Mouse (Mus musculus) liver, embryonic 15.5 days (tissue): Measurements from ENCODE around the gene Ppp4r1. TPM values are rescaled to one million over a fixed set of nuclear protein-coding genes. Genes with fewer than 3 reads are reported as not detected.

Experiments
- ATAC-seq: fragments of 200-750 bp; cut with Nextera tagmentation; 2 replicates; pipeline ENCODE4 v1.8.0; 2017; ENCODE audit warnings: moderate number of reproducible peaks, mild to moderate bottlenecking, moderate library complexity; ENCODE audit not compliant: insufficient read depth
- H3K27ac ChIP-seq: fragments of 300-500 bp; sonication (generic); replicated peaks from 2 replicates; pipeline ENCODE4 v1.5.1; 2015; ENCODE audit warnings: mild to moderate bottlenecking, inconsistent platforms
- H3K27me3 ChIP-seq: fragments of 300-500 bp; sonication (generic); 2 replicates; pipeline ENCODE4 v1.6.1; 2015; ENCODE audit warnings: mild to moderate bottlenecking, inconsistent platforms
- H3K36me3 ChIP-seq: fragments of 300-500 bp; sonication (generic); replicated peaks from 2 replicates; pipeline ENCODE4 v1.6.1; 2015; ENCODE audit warnings: moderate library complexity, mild to moderate bottlenecking, inconsistent platforms
- H3K4me1 ChIP-seq: fragments of 300-500 bp; sonication (generic); replicated peaks from 2 replicates; pipeline ENCODE4 v1.6.1; 2015; ENCODE audit warnings: inconsistent platforms
- H3K4me2 ChIP-seq: fragments of 300-500 bp; sonication (generic); 2 replicates; pipeline ENCODE4 v1.6.1; 2015; ENCODE audit warnings: moderate library complexity, mild to moderate bottlenecking, inconsistent platforms
- H3K4me3 ChIP-seq: fragments of 300-500 bp; sonication (generic); replicated peaks from 2 replicates; pipeline ENCODE4 v1.5.1; 2015; ENCODE audit warnings: mild to moderate bottlenecking, inconsistent platforms
- H3K9ac ChIP-seq: fragments of 300-500 bp; sonication (generic); 2 replicates; pipeline ENCODE4 v1.6.1; 2015; ENCODE audit warnings: moderate library complexity, mild to moderate bottlenecking, inconsistent platforms
- H3K9me3 ChIP-seq: fragments of 300-500 bp; sonication (generic); replicated peaks from 2 replicates; pipeline ENCODE4 v1.6.1; 2016; ENCODE audit warnings: inconsistent platforms
- WGBS: fragments of 180-500 bp; shearing (Covaris S2); methylation state at CpG from one replicate; pipeline ENCODE4 v1.1.7; 2015; ENCODE audit warnings: mixed read lengths; ENCODE audit not compliant: insufficient replicate concordance; 5-methylcytosine and 5-hydroxymethylcytosine counted together
- polyA plus RNA-seq: library from polyadenylated mRNA; unstranded; fragments of >200 nt; fragmentation: Nextera tagmentation; extraction: Ambion mirVana; gene quantifications from 2 replicates; pipeline ENCODE4 v1.2.1, GENCODE M21; 2015

Gene Ppp4r1
- polyA plus RNA-seq, 1 experiment from 2014 or later: 10.7 TPM

GRCm38 (mm10) chr17:65863830-65864229 lies 81.5 kb downstream of the Ppp4r1 start:
- peaks cover 44% of the 10 kb centered on the region for H3K36me3 ChIP-seq
- 86% methylated on average over 12 of the region's 12 CpGs for WGBS

GRCm38 (mm10) chr17:65864742-65865141 lies 82.4 kb downstream of the Ppp4r1 start:
- 29% methylated on average over 4 of the region's 4 CpGs for whole genome bisulfite sequencing
- peaks cover 38% of the 10 kb centered on the region for H3K36me3 ChIP-seq
- H3K9ac ChIP-seq: no peak overlapping the region

More at GRCm38 (mm10) chr17:65863830-65864229, 81.5 kb downstream of the Ppp4r1 start:
- Histone ChIP-seq H3K9ac (no peak overlapping the region), H3K4me1 (no peaks in the 10 kb centered on the region; the same call in 1 of the 2 replicates), H3K9me3 (no peaks in the 10 kb centered on the region), H3K27me3 (no peaks in the 10 kb centered on the region), H3K27ac (no peak overlapping the region), H3K4me2 (no peak overlapping the region), H3K4me3 (no peak overlapping the region)
- ATAC-seq: no peak

GRCm38 (mm10) chr17:65865265-65865664 lies 82.9 kb downstream of the Ppp4r1 start:
- peaks cover 37% of the 10 kb centered on the region for H3K36me3 ChIP-seq
- no peak for ATAC-seq
- peaks cover 6% of the 10 kb centered on the region for H3K4me1 ChIP-seq
- H3K4me2 ChIP-seq: no peak overlapping the region
- H3K9ac ChIP-seq: no peak overlapping the region
- no peak overlapping the region for H3K27ac ChIP-seq
- H3K4me3 ChIP-seq: no peak overlapping the region
- H3K9me3 ChIP-seq: no peaks in the 10 kb centered on the region
- no peaks in the 10 kb centered on the region for H3K27me3 ChIP-seq

More at GRCm38 (mm10) chr17:65864742-65865141, 82.4 kb downstream of the Ppp4r1 start:
- Histone ChIP-seq H3K27ac (no peak overlapping the region), H3K4me1 (peaks cover 5% of the 10 kb centered on the region), H3K27me3 (no peaks in the 10 kb centered on the region), H3K9me3 (no peaks in the 10 kb centered on the region), H3K4me3 (no peak overlapping the region), H3K4me2 (no peak overlapping the region)
- no peak for ATAC-seq

GRCm38 (mm10) chr17:65866201-65866600 lies 83.8 kb downstream of the Ppp4r1 start:
- Histone ChIP-seq H3K9ac (no peak overlapping the region), H3K27ac (no peak overlapping the region), H3K4me2 (no peak overlapping the region), H3K4me3 (no peak overlapping the region), H3K27me3 (no peaks in the 10 kb centered on the region), H3K4me1 (peaks cover 6% of the 10 kb centered on the region), H3K36me3 (peaks cover 28% of the 10 kb centered on the region), H3K9me3 (no peaks in the 10 kb centered on the region)
- ATAC-seq: peak; percentile 54
- 54% methylated on average over 3 of the region's 3 CpGs for WGBS

- no peak for ATAC-seq
- Histone ChIP-seq H3K4me2 (no peak overlapping the region), H3K4me3 (no peak overlapping the region), H3K36me3 (peaks cover 16% of the 10 kb centered on the region), H3K9ac (no peak overlapping the region), H3K27ac (no peak overlapping the region), H3K27me3 (no peaks in the 10 kb centered on the region), H3K4me1 (peaks cover 23% of the 10 kb centered on the region), H3K9me3 (no peaks in the 10 kb centered on the region)
- 75% methylated on average over 5 of the region's 5 CpGs for WGBS
Observed at GRCm38 (mm10) chr17:65867996-65868395, 85.6 kb downstream of the Ppp4r1 start.

GRCm38 (mm10) chr17:65869720-65870119 lies 87.3 kb downstream of the Ppp4r1 start:
- H3K4me2 ChIP-seq: no peak overlapping the region
- H3K9ac ChIP-seq: no peak overlapping the region
- H3K36me3 ChIP-seq: peaks cover 6% of the 10 kb centered on the region; the same call in 1 of the 2 replicates
- WGBS: 51% methylated on average over 10 of the region's 10 CpGs
- H3K9me3 ChIP-seq: no peaks in the 10 kb centered on the region
- no peaks in the 10 kb centered on the region for H3K27me3 ChIP-seq
- no peak overlapping the region for H3K27ac ChIP-seq
- no peak overlapping the region for H3K4me3 ChIP-seq
- peaks cover 24% of the 10 kb centered on the region for H3K4me1 ChIP-seq
- no peak for ATAC-seq

- no peak overlapping the region for H3K4me2 ChIP-seq
- H3K4me1 ChIP-seq: peaks cover 24% of the 10 kb centered on the region
- no peak overlapping the region for H3K4me3 ChIP-seq
- H3K36me3 ChIP-seq: peaks cover 6% of the 10 kb centered on the region; the same call in 1 of the 2 replicates
- H3K27me3 ChIP-seq: no peaks in the 10 kb centered on the region
- no peak overlapping the region for H3K27ac ChIP-seq
- ATAC-seq: no peak
- no peaks in the 10 kb centered on the region for H3K9me3 ChIP-seq
- no peak overlapping the region for H3K9ac ChIP-seq
- WGBS: 21% methylated on average over 4 of the region's 4 CpGs
Observed at GRCm38 (mm10) chr17:65870146-65870545, 87.8 kb downstream of the Ppp4r1 start.

GRCm38 (mm10) chr17:65871641-65872041 lies 89.3 kb downstream of the Ppp4r1 start:
- H3K4me2 ChIP-seq: no peak overlapping the region
- no peak overlapping the region for H3K27ac ChIP-seq
- peaks cover 24% of the 10 kb centered on the region for H3K4me1 ChIP-seq
- WGBS: 57% methylated on average over 5 of the region's 5 CpGs
- no peaks in the 10 kb centered on the region for H3K9me3 ChIP-seq
- H3K9ac ChIP-seq: no peak overlapping the region
- H3K27me3 ChIP-seq: no peaks in the 10 kb centered on the region
- peaks cover 6% of the 10 kb centered on the region; the same call in 1 of the 2 replicates for H3K36me3 ChIP-seq
- no peak overlapping the region for H3K4me3 ChIP-seq
- ATAC-seq: no peak

GRCm38 (mm10) chr17:65872051-65872450 lies 89.7 kb downstream of the Ppp4r1 start:
- no peak for ATAC-seq
- no peaks in the 10 kb centered on the region for H3K9me3 ChIP-seq
- H3K9ac ChIP-seq: no peak overlapping the region
- WGBS: 27% methylated on average over 6 of the region's 6 CpGs
- H3K4me3 ChIP-seq: no peak overlapping the region
- H3K27ac ChIP-seq: no peak overlapping the region
- no peak overlapping the region for H3K4me2 ChIP-seq
- H3K36me3 ChIP-seq: peaks cover 6% of the 10 kb centered on the region; the same call in 1 of the 2 replicates
- H3K4me1 ChIP-seq: peaks cover 26% of the 10 kb centered on the region
- H3K27me3 ChIP-seq: no peaks in the 10 kb centered on the region

- H3K9ac ChIP-seq: no peak overlapping the region
- H3K4me1 ChIP-seq: peaks cover 29% of the 10 kb centered on the region
- H3K4me2 ChIP-seq: no peak overlapping the region
- ATAC-seq: peak; percentile 55
- no peaks in the 10 kb centered on the region for H3K9me3 ChIP-seq
- no peak overlapping the region for H3K4me3 ChIP-seq
- WGBS: 42% methylated on average over 6 of the region's 6 CpGs
- H3K27ac ChIP-seq: no peak overlapping the region
- H3K27me3 ChIP-seq: no peaks in the 10 kb centered on the region
- H3K36me3 ChIP-seq: peaks cover 1% of the 10 kb centered on the region; the same call in 1 of the 2 replicates
Observed at GRCm38 (mm10) chr17:65872652-65873051, 90.3 kb downstream of the Ppp4r1 start.

GRCm38 (mm10) chr17:65873156-65873555 lies 90.8 kb downstream of the Ppp4r1 start:
- no peak overlapping the region for H3K9ac ChIP-seq
- ATAC-seq: no peak
- H3K4me3 ChIP-seq: no peak overlapping the region
- peaks cover 29% of the 10 kb centered on the region for H3K4me1 ChIP-seq
- no peaks in the 10 kb centered on the region for H3K9me3 ChIP-seq
- WGBS: 77% methylated on average over 4 of the region's 4 CpGs
- H3K27me3 ChIP-seq: no peaks in the 10 kb centered on the region
- H3K36me3 ChIP-seq: no peaks in the 10 kb centered on the region
- H3K27ac ChIP-seq: no peak overlapping the region
- H3K4me2 ChIP-seq: no peak overlapping the region

GRCm38 (mm10) chr17:65873834-65874233 lies 91.5 kb downstream of the Ppp4r1 start:
- Histone ChIP-seq H3K27me3 (no peaks in the 10 kb centered on the region), H3K4me3 (no peak overlapping the region), H3K4me1 (peaks cover 29% of the 10 kb centered on the region), H3K9ac (no peak overlapping the region), H3K27ac (no peak overlapping the region), H3K4me2 (no peak overlapping the region), H3K9me3 (no peaks in the 10 kb centered on the region), H3K36me3 (no peaks in the 10 kb centered on the region)
- WGBS: 88% methylated on average over 11 of the region's 11 CpGs
- no peak for ATAC-seq
